Mouse (Mus musculus) heart, embryonic 14.5 days (tissue): Measurements from ENCODE around the gene Pkhd1. TPM values are rescaled to one million over a fixed set of nuclear protein-coding genes. Genes with fewer than 3 reads are reported as not detected.

Experiments
- ATAC-seq: fragments of 200-750 bp; cut with Nextera tagmentation; 2 replicates; pipeline ENCODE4 v1.8.0; 2017; ENCODE audit warnings: low read depth, moderate TSS enrichment; ENCODE audit not compliant: insufficient number of reproducible peaks, insufficient read depth, low FRiP score
- H3K27ac ChIP-seq, 2 experiments: fragments of 200-500 bp in 1 of 2; fragments of 300-500 bp in 1 of 2; sonication (generic) in 1 of 2; replicated peaks in 1 of 2; 2 replicates each; pipeline ENCODE4 v1.5.1; 2012 to 2014; ENCODE audit warnings: low read depth in 2 of 2, low read length in 2 of 2, control low read depth in 1 of 2, mild to moderate bottlenecking in 1 of 2, mixed read lengths in 1 of 2; ENCODE audit not compliant: control insufficient read depth in 1 of 2, insufficient read depth in 1 of 2
- H3K27me3 ChIP-seq: fragments of 300-500 bp; sonication (generic); 2 replicates; pipeline ENCODE4 v1.6.1; 2014; ENCODE audit warnings: mild to moderate bottlenecking, low read length, control low read depth; ENCODE audit not compliant: control insufficient read depth, insufficient read depth
- H3K36me3 ChIP-seq: fragments of 300-500 bp; sonication (generic); 2 replicates; pipeline ENCODE4 v1.6.1; 2014; ENCODE audit warnings: mild to moderate bottlenecking, control low read depth, low read length, mixed read lengths; ENCODE audit not compliant: control insufficient read depth, insufficient read depth
- H3K4me1 ChIP-seq, 2 experiments: fragments of 200-500 bp in 1 of 2; fragments of 300-500 bp in 1 of 2; sonication (generic) in 1 of 2; 2 replicates each; pipeline ENCODE4 v1.6.1; 2012 to 2014; ENCODE audit warnings: low read length in 2 of 2, control low read depth in 1 of 2, mixed read lengths in 1 of 2; ENCODE audit not compliant: control insufficient read depth in 2 of 2, insufficient read depth in 2 of 2
- H3K4me2 ChIP-seq: fragments of 300-500 bp; sonication (generic); 2 replicates; pipeline ENCODE4 v1.6.1; 2014; ENCODE audit warnings: mild to moderate bottlenecking, low read length
- H3K4me3 ChIP-seq, 2 experiments: fragments of 200-500 bp in 1 of 2; fragments of 300-500 bp in 1 of 2; sonication (generic) in 1 of 2; 2 replicates each; pipeline ENCODE4 v1.5.1; 2012 to 2014; ENCODE audit warnings: low read length in 2 of 2, mild to moderate bottlenecking in 2 of 2, control low read depth in 1 of 2, low read depth in 1 of 2, moderate library complexity in 1 of 2; ENCODE audit not compliant: control insufficient read depth in 1 of 2, insufficient read depth in 1 of 2
- H3K9ac ChIP-seq: fragments of 300-500 bp; sonication (generic); 2 replicates; pipeline ENCODE4 v1.6.1; 2014; ENCODE audit warnings: mild to moderate bottlenecking, low read length
- H3K9me3 ChIP-seq: fragments of 300-500 bp; sonication (generic); 2 replicates; pipeline ENCODE4 v1.6.1; 2016; ENCODE audit warnings: low read length, control low read depth; ENCODE audit not compliant: control insufficient read depth
- WGBS: fragments of 180-500 bp; shearing (Covaris S2); extraction: QIAGEN DNeasy Blood & Tissue Kit; methylation state at CpG from one replicate; pipeline ENCODE4 v1.1.7; 2014; 5-methylcytosine and 5-hydroxymethylcytosine counted together
- polyA plus RNA-seq: library from polyadenylated mRNA; unstranded; fragments of >200 nt; fragmentation: Nextera tagmentation; extraction: Ambion mirVana; gene quantifications from 2 replicates; pipeline ENCODE4 v1.2.1, GENCODE M21; 2014

Gene Pkhd1
- polyA plus RNA-seq, 1 experiment from 2014 or later, result not detected

DNA sequence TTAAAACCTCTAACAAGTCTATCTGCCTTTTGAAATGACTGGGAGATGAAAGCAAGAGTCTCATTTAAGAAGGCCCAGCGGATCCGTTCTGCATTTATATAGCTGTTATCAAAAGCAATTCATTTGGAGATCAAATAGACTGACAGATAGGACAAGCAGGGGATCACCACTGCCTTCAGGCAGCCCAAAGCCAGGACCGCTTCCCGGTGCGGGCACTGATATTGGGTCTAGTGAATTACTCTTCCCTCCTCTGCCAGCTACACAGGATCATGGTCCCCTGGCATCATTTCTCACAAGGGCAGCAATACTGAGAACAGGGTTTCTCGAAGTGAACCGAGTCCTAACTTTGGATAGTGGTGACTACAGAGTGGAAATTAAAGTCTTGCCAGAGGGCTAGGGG lies 582.6 kb downstream of the Pkhd1 start:
- Histone ChIP-seq H3K36me3 (no peaks in the 10 kb centered on the region), H3K9me3 (no peaks in the 10 kb centered on the region), H3K9ac (no peak overlapping the region), H3K27ac (no peak overlapping the region), H3K27me3 (no peaks in the 10 kb centered on the region), H3K4me2 (no peak overlapping the region), H3K4me1 (no peaks in the 10 kb centered on the region), H3K4me3 (no peak overlapping the region)
- 74% methylated on average over 7 of the region's 7 CpGs for WGBS
- ATAC-seq, result no peak

DNA sequence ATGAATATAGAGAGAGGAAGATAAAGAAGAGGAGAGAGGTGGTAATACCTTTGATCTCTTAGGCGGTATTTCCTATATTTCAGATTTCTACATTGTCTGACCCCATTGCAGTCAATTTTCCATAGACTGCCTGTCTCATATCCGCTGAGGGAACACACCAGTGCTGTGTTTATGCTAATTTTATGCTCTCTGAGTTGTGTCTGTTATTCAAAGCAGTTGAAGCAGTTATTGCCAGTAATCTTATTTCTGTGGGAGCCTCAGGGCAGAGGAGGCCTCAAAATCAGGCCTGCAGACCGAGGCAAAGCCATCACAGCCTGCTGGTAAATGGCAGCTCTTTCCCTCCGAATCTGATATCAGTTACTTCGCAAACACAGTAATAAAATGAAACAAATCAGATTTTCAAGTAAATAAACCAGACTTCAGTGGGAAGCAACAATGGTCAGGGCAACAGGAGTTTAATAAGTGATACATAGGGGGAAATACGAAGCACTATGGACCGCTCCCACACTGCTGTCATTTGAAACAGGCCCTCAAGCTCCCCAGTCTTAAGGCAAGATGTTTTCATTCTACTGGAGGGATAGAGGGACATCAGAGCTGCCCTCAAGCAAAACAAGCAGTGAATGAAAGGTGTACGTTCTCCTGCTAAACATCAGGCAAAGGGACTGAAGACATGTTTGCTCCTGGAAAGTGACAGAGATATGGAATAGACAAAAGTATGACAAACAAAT lies 599.5 kb downstream of the Pkhd1 start:
- H3K27me3 ChIP-seq, result no peaks in the 10 kb centered on the region
- no peaks in the 10 kb centered on the region for H3K9me3 ChIP-seq
- no peaks in the 10 kb centered on the region for H3K4me1 ChIP-seq
- H3K9ac ChIP-seq, result no peak overlapping the region
- no peak overlapping the region for H3K4me2 ChIP-seq
- WGBS, result 76% methylated on average over 8 of the region's 8 CpGs
- no peaks in the 10 kb centered on the region for H3K36me3 ChIP-seq
- no peak overlapping the region for H3K27ac ChIP-seq
- H3K4me3 ChIP-seq, result no peak overlapping the region
- no peak for ATAC-seq

DNA sequence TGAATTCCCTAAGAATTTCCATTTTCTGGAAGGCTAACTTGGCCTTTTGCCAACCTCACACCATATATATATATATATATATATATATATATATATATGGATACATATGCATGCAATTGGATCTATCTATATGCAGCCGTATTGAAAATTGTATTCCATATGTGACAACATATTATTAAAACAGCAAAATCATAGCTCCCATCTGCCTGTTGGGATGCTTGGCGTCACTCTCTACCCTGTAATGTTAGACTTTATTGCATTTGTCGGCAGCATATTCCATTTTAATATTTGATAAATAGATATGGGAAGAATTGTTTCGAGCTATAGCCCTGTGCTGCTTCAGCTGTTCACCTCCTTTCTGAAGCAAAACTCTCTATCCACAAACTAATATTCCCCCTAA lies 600.2 kb downstream of the Pkhd1 start:
- Histone ChIP-seq H3K4me1 (no peaks in the 10 kb centered on the region), H3K27ac (no peak overlapping the region), H3K27me3 (no peaks in the 10 kb centered on the region), H3K36me3 (no peaks in the 10 kb centered on the region), H3K4me2 (no peak overlapping the region), H3K4me3 (no peak overlapping the region), H3K9me3 (no peaks in the 10 kb centered on the region), H3K9ac (no peak overlapping the region)
- no peak for ATAC-seq
- 77% methylated on average over 4 of the region's 4 CpGs for WGBS

Other genes with a start within 250 kb of the Pkhd1 start
- not detected in 2 replicates for gene Il17a, start 112.8 kb upstream of the Pkhd1 start, polyA plus RNA-seq
- gene Il17f, start 172.6 kb upstream of the Pkhd1 start, polyA plus RNA-seq, result 0.36 TPM in 1 of 2 replicates, not detected in the other
- gene Mcm3, start 202.2 kb upstream of the Pkhd1 start, polyA plus RNA-seq, result 85.2 and 86.9 TPM in 2 replicates